Mouse (Mus musculus) thymus, postnatal 4 days (tissue): ENCODE data around the gene Slc25a43.
A peak's percentile ranks its signal among the peaks of the same experiment; 100 is the strongest.
"Not testable (repeated sequence)": the region's sequence is repeated elsewhere in the genome, so short reads cannot be mapped to it uniquely, and the experiment has no call there.

Experiments used
- DNase-seq: peaks from one replicate; pipeline ENCODE4 v3.0.0; 2021

The Slc25a43 gene

DNA sequence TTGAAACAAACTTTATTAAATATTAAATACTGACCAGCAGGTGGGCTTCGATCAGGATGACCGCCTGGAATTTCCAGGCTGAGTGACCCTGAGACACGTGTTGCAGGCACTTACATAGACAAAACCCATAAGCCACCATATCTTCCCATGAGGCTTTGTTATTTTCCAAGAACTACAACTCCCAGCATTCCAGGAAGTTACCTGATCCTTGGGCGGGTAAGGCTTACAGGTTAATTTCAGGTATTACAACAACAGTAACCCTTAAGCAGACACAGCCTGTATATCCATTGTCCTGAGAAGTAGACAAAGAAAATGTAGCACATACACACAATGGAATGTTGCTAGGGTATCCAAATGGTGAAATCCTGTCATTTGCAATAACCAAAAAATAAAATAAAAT is 45.9 kb downstream of the Slc25a43 start:
- DNase-seq: no peak

DNA sequence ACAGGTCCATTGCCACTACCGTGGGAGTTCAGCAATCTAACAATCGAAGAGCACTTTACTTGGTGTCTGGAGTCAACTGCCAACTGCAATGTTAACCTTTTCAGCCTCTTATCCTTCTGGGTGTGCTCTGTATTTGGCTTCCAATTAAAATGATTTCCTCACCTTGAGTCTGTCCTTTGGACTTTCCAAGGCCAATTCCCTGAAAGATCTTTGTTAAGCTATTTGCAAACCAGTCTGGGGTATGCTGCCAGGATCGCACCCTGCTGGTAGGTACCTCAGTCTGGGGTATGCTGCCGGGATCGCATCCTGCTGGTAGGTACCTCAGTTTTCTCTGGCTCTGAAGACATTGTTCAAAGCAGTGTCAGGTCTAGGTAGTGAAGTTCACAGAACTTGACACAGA is 51.1 kb downstream of the Slc25a43 start:
- DNase-seq: peak; percentile 15

DNA sequence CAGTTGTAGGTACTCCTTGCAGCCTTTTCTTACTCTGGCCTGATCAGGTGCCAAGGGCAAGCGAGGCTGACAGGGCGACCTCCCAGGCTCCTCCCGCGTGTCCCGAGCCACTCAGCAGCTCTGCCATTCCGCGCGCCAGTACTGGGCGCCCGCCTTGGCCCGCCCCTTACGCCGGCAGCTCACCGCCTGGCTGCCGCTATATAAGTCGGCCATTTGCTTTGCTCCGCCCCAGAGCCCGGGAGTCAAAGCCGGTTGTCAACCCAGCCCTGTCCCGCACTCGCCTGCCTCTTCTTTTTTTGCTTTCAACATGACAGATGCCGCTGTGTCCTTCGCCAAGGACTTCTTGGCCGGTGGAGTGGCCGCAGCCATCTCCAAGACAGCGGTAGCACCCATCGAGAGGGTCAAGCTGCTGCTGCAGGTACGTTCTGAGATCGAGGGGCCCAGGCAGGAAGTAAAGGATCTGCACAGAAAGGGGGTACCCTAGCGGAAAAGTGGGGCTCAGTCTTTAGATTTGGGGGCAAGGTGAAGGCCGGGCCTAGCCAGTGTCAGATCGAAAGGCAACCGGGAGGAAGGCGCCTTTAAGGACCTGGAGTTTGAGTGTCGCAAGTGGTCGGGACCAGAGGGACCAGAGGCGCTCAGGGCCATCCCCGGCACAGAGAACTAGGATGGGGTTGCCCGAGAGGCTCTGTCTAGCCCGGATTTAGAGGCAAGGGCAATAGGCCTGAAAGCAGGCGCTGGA is 52.1 kb downstream of the Slc25a43 start, which contains the start of gene Slc25a5:
Gene Slc25a5, plus strand, starts transcription at position 228 of the 739 bp plus-strand sequence.
- peak; percentile 87 for DNase-seq

DNA sequence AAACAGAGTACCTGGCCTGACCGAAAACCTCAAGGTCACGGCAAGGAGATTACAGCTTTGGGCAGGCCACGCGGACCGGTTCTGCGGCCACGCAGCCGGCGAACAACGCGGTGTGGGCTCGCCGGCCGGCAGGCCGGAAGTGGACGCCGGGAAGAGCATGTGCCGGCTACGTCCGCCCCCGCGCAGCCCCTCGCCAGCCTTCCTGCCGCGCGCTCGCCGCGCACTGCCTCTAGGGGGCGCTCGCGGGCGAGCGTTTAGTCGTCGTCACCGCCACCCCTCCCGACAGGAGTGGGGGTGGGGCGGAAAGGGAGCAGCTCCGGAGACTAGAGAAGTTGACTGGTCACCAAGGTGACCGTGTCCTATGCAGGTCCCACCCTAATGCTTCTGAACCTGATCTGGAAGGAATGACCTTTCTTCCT is 52.7 kb downstream of the Slc25a43 start:
- peak; percentile 90 for DNase-seq

DNA sequence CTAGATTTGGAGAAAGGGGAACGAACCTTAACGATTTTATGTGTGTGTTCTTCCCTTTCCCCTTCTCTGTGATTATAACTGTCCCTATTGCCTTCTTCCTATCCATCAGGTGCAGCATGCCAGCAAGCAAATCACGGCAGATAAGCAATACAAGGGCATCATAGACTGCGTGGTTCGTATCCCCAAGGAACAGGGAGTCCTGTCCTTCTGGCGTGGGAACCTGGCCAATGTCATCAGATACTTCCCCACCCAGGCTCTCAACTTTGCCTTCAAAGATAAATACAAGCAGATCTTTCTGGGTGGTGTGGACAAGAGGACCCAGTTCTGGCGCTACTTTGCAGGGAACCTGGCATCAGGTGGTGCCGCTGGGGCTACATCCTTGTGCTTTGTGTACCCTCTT is 53.3 kb downstream of the Slc25a43 start:
- not testable (repeated sequence) for DNase-seq

DNA sequence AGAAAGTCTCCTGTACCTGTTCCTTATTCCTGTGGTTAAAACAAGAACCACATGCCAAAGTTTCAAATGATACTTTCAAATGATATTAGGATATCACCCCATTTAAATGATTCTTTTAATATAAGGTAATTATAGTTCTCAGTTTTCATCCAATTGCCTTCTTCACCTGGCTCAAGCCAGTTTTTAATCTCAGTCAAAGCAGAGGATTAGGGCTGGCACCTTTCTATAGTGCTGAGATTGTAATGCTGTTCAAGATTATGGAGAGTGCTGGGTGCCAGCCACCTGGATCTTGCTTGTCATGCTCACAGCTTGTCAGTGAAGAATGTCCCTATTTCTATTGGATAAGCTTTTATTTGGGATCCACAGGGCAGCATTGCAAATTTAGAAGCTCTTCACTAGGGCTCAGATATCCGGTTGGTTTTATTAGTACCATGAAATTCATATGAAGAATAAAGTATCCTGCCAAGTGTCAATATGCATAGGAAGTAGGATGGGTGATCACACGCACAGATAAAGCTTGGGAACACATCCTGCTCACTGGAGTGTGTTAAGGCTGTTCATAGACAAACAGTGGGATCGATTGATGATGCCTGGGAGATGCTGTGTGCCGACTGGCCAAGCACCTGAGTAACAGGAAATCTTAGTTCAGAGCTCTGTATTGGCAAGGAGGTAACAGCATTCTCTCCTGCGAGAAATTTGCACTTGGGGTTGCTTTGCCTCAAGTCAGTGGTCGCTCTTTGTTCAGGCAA is 55.8 kb downstream of the Slc25a43 start:
- DNase-seq: no peak

DNA sequence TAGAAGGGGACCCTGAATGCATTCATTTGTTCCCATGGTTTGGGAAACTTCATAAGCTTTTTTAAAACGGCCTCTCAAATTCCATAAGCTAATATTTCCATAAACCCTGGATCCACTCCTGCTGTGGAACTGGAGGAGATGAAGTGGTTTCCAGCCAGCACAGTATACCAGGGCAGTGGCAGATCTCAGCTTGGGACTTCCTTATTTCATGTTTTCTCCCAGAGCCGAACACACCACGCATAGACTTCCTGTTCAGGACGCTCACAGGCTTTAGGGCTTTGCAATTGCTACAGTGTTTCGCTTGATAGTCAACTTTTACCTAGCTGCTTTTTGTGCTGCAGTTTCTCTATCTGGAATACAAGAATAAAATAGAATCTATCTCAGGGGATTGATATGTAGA is 59.7 kb downstream of the Slc25a43 start:
- DNase-seq: peak; percentile 12

DNA sequence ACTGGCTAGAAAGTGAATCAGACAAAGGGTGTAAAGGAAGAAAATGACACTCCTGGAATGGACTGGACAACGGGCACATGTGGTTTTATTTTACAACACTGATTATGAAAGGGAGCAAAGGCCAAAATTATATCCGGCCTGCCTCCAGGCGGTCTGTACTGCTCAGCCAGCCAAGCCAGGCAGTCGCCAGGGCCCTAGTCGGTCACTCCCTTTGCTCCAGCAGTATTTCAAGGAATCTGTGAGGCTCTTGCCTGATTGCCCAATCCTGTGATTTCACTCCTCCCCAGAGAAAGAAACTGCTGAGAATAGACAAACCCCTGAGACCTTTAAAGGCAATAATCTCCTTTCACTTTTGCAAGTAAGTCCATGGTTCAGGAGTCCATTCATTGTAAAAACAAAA is 60.7 kb downstream of the Slc25a43 start:
- DNase-seq: no peak

DNA sequence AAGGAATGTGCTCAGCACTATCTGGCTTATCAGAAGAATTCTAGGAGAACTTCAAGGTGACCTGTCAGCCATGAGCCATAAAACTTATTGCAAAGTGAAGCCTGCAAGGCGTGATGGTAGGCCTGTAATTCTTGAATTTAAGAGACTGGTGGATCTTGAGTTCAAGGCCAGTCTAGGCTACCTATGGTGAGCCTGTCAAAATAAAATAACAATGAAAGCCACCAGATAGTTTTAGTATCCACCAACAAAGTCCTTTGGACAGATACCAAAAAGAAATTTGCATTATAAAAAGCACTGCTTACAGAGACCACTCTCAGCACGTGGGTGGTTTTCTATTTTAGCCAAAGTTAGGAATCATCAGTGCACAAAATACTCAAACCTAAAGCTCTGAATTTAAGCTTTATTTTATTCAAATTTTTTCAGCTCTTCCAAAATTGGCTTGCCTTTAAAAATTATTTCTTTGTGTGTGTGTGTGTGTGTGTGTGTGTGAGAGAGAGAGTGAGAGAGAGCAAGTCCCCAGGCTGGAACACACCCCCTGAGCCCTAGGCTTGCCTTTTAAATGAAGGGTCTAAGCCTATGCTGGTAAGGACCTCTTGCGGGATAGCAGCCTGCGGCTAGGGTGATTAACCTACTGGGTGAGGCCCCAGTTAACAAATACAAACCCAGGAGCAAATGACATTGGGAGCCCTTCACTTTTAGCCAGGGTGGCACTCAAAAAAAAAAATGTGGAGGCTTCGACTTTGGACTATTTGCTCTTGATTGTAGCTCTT is 62.2 kb downstream of the Slc25a43 start:
- no peak for DNase-seq

DNA sequence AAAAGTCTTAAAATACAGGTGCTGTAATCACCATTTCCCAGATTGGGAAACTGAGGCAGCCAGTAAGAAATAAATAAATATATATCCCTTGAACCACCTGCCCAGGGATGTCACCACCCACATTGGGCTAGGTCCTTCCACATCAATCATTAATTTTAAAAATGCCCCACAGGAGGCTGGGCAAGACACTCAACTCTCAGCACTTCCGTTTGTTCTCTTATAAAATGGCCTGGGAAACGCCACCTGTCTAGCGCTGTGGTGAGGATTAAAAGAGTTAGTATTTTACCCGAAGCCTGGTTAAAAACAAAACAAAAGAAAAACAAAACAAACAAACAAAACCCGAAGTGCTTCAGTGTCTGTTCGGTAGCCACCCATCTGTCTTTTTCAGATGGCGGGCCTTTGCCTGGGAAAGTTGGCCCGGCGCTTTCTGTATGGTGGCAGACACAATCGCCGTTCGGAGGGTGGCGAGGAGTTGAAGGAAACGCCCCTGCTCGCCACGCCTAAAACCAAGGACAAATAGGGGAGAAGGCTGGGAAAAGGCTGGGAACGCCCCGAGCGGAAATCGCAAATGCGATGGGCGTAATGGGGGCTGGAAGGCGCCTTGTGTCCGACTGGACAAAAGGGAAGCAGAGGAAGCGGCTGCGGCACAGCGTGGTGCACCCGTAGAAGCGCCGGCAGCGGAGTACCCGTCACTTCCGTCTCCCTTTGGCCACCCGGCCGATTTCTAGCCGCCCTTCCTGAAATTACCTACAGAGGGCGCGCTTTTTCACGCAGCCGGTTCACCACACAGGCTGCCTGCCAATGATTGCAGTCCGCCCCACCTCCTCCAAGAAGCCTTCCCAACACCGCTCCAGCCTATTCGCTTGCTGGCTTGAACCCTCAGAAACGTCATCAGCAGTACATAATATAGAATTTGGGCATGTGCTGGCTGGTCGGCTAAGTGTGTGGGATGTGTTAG is 64.2 kb downstream of the Slc25a43 start:
- peak; percentile 86 for DNase-seq

DNA sequence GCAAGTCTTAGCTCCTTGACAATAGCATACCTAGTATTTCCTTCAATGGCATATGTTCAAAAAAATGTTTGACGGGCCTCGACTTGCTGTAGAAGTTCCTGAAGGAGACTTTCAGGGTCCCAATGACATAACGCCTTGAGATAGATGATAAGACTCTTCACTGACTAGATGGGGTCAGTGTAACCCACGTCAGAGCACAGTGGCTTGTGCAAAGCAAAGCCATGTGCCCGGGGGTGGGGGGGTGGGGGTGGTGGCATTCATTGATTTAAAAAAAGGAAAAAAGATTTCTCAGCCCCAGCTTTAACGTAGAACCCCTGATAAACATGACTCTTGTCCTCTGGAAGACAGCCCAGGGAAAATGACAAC is 64.8 kb downstream of the Slc25a43 start:
- DNase-seq: no peak

DNA sequence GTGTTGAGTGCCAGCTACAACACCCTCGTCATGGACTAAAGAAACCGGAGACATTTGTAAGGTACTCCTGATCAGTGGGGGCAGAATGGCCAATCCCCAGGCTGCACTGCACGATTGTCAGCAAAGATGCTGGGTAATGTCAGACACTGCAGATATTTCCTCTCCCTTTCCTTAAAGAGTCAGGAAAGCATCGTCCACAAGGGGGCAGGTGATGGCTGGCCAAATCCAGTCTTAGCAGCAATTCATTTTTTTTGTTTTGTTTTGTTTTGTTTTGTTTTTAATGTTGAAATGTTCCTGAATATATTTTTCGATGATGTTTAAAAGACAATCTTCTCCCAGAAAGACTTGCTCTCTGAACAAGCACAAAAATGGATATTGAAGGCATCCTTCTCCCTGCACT is 67.9 kb downstream of the Slc25a43 start:
- peak; percentile 57 for DNase-seq

DNA sequence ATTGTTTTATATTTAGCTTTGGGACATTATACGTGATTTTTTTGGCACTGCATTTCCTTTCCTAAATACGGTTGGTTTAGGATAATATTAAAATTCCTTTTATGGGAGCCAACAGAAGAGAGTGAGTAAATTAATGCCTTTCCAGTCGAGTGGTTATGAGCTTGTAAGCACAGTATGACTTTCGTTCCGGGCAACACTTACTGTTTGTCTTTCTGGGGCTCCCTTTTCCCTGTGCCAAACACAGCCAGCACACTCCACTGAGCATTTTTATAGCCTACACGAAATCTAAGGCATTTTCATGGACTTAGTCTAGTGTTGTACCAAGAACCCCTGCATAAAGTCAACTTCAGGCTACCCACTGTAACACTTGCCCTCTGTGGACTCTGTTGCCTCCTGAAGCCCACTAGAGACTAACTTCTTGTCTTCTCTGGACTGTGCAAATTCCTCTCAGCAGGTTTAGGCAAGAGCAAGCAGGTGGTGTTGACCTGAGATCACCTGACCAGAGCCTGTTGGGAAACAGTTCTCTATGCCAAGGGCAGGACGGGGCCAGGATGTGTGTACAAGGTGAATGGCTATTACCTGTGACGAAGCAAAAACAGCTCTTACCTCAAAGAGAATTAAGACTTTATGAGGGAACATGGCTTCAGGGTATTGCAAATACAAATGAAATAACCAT is 70.8 kb downstream of the Slc25a43 start:
- no peak for DNase-seq

DNA sequence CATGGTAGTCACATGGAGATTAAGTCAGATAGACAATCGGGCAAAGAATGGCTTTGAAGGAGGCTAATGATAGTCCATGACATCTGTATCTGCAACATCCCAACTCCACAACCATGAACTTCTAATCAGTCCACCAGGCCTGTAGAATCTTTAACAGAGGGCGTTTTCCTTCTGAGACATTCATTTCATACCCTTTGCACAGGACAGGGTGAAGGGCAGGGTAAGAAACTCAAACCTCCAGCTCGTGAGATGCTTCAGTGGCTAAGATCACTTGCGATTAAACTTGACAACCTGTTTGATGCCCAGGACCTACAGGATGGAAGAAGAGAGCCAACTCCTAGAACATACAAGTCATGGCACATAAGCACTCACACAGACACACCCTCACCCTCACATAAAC is 71.6 kb downstream of the Slc25a43 start:
- no peak for DNase-seq

DNA sequence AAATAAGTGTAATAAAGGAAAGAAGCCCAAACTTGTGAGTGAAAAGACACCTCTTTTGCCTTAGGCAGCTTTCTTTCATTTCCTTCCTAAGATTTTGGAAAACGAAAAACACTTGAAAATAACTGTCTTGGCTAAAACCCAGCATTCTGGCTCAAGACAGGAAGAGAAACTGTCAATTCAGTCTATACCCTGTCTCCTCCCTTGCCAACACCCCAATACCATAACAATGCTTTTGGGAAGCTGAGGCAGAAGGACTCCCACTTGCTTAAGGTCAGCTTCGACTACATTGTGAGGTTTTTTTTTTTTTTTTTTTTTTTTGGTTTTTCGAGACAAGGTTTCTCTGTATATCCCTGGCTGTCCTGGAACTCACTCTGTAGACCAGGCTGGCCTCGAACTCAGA is 72.0 kb downstream of the Slc25a43 start:
- no peak for DNase-seq

DNA sequence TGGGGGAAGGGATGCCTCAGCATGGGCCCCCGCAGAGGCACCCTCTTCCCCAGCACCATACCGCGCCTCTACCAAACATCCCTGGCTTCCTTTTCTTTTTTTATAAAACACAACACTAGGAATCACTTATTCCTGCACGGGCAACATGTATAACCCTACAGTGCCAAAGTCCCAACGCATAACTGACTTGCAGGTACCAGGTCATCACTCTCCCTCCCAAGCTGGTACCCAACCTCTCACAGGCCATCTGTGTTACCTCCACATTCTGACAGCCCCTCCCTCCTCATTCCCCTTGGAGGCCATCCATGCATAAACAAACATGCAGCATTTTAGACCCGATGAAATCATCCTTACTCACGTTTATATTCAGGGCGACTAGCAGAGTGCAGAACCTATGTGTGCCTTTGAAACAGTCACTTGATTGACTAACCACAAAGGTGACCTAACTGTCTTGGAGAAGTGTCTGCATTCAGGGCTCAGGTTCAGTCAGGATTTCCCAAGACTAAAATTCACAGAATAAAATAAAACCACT is 73.0 kb downstream of the Slc25a43 start:
- no peak for DNase-seq

DNA sequence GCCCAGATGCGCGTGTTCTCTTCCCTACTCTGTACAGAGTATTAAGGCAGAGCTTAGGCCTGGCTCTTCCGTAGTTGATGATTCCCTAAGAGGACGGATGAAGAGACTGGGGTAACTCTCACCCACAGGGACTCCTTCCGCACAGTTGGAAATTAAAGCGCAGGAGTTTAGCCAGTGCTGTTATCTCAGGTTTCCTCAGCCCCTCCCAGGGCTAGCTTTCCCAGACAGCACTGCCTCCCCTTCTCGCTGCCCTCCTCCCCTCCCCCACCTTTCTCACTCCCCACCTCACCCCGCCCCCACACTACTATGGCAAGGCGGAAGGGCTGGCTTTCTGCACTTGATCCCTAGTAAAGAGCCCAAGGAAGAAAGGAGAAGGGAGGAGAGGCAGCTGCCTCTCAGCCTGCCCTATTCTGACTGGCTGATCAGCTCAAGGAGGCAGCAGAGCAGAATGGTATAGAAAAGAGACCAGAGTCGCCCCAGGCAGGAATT is 73.5 kb downstream of the Slc25a43 start:
- DNase-seq: peak; percentile 25

DNA sequence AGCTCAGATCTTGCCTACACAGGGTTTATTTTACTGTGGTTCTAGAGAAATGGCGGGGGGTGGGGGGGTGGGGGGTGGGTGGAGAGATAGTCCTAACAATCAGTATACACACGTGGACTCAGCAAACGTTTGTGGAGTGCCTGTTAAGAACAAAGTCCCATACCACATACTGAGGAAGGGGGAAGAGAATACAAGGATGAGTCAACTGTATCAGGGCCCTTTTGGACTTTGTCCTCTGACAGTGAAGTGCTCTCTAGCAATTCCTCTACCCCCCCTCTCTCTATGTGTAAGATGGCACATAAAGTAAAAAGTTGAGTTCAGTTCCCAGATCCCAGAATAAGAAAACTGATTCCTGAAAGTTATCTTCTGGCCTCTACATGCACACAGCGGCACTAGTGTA is 76.1 kb downstream of the Slc25a43 start:
- DNase-seq: no peak

DNA sequence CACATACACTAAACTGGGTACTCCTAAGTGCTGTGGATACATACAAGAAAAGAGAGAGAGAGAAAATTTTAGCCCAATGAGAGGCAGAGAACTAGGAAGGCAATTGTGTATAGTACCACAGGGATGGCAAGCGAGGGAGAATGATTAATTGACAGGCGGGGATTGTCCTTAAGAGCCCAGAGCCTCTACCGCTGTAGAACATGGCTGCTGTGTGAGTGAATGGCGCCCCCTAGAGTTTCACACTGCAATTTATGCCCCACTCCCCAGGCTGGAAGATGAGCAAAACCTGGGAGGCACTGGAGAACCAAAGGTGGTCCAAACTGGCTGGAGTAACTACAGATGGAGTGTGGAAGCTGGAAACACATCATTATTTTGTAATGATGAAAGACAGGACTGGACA is 76.7 kb downstream of the Slc25a43 start:
- DNase-seq: peak; percentile 57

DNA sequence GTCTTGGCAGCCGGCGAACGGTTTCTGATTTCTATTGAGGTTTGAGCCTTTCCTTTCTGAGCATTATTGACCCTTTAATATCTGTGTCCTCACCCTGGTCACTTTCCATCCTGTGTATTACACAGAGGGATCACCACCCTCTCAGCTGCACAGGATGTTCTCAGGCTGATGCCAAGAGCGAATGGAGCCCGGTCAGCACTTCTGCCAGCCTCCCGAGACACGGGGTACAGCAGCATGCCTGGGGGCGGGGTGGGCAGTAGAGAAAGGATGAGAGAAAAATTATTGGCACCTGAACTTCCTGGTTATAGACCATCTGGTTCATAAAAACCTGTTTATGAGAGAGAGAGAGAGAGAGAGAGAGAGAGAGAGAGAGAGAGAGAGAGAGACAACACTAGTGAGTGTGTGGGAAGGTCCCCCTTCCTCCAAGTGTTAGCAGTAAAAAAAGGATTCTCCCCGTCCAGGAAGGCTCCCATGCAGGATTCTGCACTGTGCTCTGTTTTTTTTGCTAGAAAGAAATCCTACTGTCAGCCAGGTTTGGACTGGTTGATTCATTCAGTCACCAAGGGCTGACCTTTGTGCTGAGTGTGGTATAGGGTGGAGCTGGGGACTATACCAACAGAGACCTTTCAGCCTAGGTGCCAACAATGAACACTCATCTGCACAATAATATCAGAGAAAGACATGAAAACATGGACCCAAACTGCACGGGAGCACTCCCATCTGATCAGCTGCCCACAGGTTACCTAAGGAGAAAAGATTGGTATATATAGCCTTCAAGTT is 80.7 kb downstream of the Slc25a43 start:
- no peak for DNase-seq

DNA sequence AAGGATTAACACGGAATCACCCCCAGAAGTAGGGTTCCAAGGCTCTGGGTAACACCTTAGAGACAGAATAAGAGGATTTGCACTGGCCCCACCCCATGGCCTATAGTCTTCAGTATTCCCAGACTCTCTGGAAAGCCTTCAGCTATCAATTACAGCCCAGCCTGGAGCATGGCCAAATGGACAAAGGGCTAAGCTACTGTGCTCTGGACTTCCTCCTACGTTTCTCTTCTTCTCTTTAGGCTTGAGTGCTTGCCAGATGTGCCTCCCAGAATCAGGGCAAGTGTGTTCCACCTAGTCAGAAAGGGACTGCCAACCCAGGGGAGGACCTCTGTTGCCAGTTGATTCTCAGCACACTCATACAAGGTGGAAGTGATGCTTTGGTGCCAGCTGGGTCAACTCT is 81.6 kb downstream of the Slc25a43 start:
- no peak for DNase-seq
